Mouse (Mus musculus): ENCODE data around the gene Pomgnt2. TPM values are rescaled to one million over a fixed set of nuclear protein-coding genes. Genes with fewer than 3 reads are reported as not detected.

Pomgnt2 gene
- polyA plus RNA-seq, 1 experiment from 2014 or later = 10.9 TPM

DNA sequence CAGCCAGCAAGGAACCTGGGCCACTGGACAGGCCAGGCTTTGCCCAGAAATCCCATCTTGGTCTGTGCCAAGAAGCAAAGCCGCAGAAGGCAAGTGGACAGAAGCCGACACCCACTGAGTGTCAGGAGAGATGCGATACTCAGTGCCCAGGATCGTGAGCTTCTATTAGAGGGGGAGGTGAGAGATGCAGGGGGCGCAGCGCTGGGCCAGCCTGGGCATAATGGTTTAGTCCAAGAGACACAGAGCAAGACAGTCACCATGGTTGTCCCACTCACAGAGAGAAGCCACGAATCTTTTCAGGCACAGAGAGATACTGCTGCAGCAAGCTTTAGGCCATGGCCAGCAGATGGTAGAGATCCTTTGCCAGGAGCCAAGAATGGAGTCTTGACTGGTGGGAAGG, 32.0 kb downstream of the Pomgnt2 start:
- Histone ChIP-seq H3K36me3 (no peaks in the 10 kb centered on the region), H3K4me2 (no peak overlapping the region), H3K4me1 (replicated peaks) (no peaks in the 10 kb centered on the region), H3K4me3 (no peak overlapping the region), H3K9ac (no peak overlapping the region), H3K27ac (no peak overlapping the region), H3K9me3 (replicated peaks) (no peaks in the 10 kb centered on the region), H3K27me3 (no peaks in the 10 kb centered on the region)
- WGBS = 87% methylated on average over 7 of the region's 7 CpGs
- no peak for ATAC-seq (replicated peaks; ENCODE audit: insufficient number of reproducible peaks, insufficient read depth, low FRiP score, low read depth)

DNA sequence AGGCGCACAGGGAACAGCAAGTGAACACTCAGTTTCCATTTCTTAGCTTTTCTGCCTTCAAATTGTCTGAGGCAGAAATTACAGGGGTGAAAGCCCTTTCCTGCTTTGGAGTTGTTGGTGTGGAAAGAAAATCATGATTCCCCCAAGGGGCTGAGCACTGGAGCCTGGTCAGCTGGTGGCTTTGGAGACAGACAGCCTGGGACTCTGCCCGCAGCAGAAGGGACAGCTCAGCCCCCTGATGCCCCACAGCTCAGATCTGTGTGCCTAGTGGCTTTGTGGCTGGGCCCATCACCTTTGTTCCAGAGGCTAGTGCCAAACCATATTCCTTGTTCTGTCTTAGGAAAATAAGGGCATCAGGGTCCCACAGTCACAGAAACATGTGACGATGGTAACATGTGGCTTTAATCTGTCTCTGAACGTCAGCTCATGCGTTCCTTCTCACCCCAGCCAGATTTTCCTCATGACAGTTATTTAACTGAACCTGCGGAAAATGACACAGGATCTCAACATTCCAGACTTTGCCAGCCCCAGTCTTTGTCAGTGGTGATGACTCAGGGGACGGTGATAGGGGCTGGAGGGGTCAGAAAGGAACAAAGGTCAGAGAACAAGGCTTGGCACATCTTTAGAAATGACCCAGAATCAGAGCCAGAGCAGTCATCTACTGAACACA, 36.8 kb downstream of the Pomgnt2 start:
- Histone ChIP-seq H3K4me1 (replicated peaks) (no peaks in the 10 kb centered on the region), H3K36me3 (no peaks in the 10 kb centered on the region), H3K4me3 (no peak overlapping the region), H3K4me2 (no peak overlapping the region), H3K27me3 (no peaks in the 10 kb centered on the region), H3K9me3 (replicated peaks) (no peaks in the 10 kb centered on the region), H3K27ac (no peak overlapping the region), H3K9ac (no peak overlapping the region)
- ATAC-seq (replicated peaks; ENCODE audit: insufficient number of reproducible peaks, insufficient read depth, low FRiP score, low read depth) = no peak
- WGBS = 47% methylated on average over 7 of the region's 7 CpGs

DNA sequence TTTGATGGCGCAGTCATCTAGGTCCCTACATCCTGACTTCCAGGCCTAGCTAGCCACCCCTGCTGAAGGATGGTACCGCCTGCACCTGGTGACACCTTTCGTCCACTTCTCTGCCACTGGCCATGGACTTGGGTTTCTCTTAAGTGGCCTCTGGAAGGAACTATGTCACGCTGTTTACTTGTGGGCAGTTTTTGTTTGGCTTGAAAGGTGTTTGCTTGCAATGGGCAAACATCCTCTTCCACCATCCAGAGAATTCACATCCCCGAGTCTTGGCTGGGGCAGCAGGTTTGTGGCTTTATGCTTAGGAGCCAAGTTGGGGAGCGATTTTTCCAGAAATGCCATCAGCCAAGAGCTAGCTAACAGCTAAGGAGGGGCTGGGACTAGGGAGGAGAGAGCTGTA, 44.3 kb downstream of the Pomgnt2 start:
- Histone ChIP-seq H3K36me3 (no peaks in the 10 kb centered on the region), H3K27ac (no peak overlapping the region), H3K9me3 (replicated peaks) (no peaks in the 10 kb centered on the region), H3K4me3 (no peak overlapping the region), H3K4me1 (replicated peaks) (peaks cover 24% of the 10 kb centered on the region), H3K9ac (no peak overlapping the region), H3K4me2 (no peak overlapping the region), H3K27me3 (no peaks in the 10 kb centered on the region)
- 84% methylated on average over 6 of the region's 6 CpGs for WGBS
- no peak for ATAC-seq (replicated peaks; ENCODE audit: insufficient number of reproducible peaks, insufficient read depth, low FRiP score, low read depth)

DNA sequence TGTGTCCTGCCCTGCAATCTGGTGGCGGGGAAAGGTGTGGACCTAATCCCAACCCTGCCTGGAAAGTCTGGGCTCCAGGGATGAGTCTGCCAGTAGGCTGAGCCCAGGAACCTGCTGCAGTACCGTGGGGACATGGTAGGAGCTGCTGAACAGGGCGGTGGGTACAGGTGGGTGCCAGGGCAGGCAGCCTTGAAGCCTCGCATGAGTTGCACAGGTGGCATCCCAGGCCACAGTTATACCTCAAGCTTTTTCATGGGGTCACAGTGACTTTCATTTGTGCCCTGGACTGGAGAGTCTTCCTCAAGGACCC, 45.8 kb downstream of the Pomgnt2 start:
- peak overlapping the region; percentile 74 for H3K27ac ChIP-seq
- peak overlapping the region; percentile 66 for H3K4me2 ChIP-seq
- H3K9ac ChIP-seq = peak overlapping the region; percentile 11; the same call in 1 of the 2 replicates
- WGBS = 40% methylated on average over 4 of the region's 4 CpGs
- no peaks in the 10 kb centered on the region for H3K36me3 ChIP-seq
- H3K4me3 ChIP-seq = peak overlapping the region; percentile 41
- H3K27me3 ChIP-seq = no peaks in the 10 kb centered on the region
- ATAC-seq (replicated peaks; ENCODE audit: insufficient number of reproducible peaks, insufficient read depth, low FRiP score, low read depth) = no peak
- H3K9me3 ChIP-seq (replicated peaks) = no peaks in the 10 kb centered on the region
- peaks cover 24% of the 10 kb centered on the region for H3K4me1 ChIP-seq (replicated peaks)

DNA sequence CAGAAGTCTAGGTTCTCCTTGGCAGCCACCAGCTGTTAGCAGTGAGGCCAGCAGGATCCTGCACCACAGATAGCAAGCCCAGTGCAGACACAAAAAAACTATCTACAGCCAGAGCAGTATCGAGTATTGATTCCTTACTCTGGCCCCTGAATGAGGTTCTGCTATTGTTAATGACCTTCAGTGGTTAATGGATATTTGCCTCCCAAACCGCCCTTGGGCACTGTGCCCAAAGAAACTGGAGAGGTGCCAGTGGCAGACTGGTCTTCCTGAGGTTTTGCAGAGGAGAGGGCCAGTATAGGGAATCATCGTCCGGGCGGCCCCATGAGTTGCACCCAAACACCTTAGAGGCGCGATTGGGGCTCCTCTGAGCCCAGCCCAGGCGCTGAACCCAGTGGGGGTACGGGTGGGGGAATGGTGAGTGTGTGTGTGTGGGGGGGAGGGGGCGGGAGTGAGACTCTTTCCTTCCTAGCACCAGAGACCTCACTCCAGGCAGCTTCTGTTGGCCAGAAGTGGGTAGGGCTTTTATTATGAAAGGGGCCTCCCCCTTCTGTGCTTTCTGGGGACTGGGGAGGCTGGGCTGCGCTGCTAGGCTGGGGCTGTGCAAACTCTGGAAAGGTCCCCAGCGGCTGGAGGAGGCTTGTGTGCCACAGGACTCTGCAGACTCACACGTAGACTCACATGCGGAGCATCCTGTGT, 46.3 kb downstream of the Pomgnt2 start, which contains the start of gene Fam198a:
Gene Fam198a (plus strand): TSS at position 571 of the 696 bp plus-strand sequence.
- Histone ChIP-seq H3K9me3 (replicated peaks) (no peaks in the 10 kb centered on the region), H3K36me3 (no peaks in the 10 kb centered on the region), H3K27me3 (no peaks in the 10 kb centered on the region), H3K27ac (peak within 1 kb of the TSS; percentile 74), H3K4me1 (replicated peaks) (peaks cover 24% of the 10 kb centered on the region), H3K4me3 (peak within 1 kb of the TSS; percentile 41), H3K4me2 (peak within 1 kb of the TSS; percentile 66), H3K9ac (peak within 1 kb of the TSS; percentile 11; the same call in 1 of the 2 replicates)
- 3% methylated on average over 14 of the region's 14 CpGs for WGBS
- peak; percentile 85 for ATAC-seq (replicated peaks; ENCODE audit: insufficient number of reproducible peaks, insufficient read depth, low FRiP score, low read depth)

DNA sequence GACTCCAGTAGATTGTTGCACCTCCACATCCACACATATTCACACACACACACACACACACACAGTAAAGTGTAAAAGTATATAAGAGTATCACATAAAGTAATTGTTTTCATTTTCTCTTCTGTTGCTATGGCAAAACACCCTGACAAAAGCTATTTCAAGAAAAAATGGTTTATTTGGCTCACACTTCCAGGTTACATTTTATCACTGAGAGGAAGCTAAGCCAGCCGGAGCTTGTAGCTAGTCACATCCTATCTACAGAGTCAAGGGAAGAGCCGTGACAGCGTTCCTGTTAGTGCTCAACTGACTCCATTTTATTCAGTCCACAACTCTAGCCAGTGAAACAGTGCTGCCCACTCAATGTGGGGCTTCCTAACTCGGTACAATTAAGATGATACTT, 48.5 kb downstream of the Pomgnt2 start:
- Histone ChIP-seq H3K36me3 (no peaks in the 10 kb centered on the region), H3K27me3 (no peaks in the 10 kb centered on the region), H3K4me3 (no peak overlapping the region), H3K4me2 (no peak overlapping the region), H3K27ac (no peak overlapping the region), H3K9me3 (replicated peaks) (no peaks in the 10 kb centered on the region), H3K4me1 (replicated peaks) (peaks cover 24% of the 10 kb centered on the region), H3K9ac (no peak overlapping the region)
- no peak for ATAC-seq (replicated peaks; ENCODE audit: insufficient number of reproducible peaks, insufficient read depth, low FRiP score, low read depth)
- WGBS = 33% methylated on average over 4 of the region's 4 CpGs

DNA sequence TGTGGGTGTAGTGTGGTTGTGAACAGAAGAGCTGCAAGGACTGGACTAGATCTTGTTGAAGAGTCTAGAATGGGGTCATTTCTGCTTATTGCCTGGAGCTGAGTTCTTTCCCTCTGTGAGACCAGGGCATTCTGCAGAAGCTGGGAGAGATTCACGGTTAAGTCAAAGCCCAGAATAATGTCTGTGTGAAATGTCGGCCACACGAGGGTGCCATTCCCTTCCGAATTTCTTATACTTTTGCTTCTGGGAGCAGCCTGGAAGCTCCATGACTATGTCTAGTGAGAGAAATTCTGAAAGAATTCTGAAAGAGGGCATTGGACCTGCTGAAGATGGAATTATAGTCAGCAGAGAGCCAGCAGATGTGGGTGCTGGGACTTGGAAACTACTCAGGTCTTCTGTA, 49.1 kb downstream of the Pomgnt2 start:
- no peak for ATAC-seq (replicated peaks; ENCODE audit: insufficient number of reproducible peaks, insufficient read depth, low FRiP score, low read depth)
- no peak overlapping the region for H3K9ac ChIP-seq
- H3K4me3 ChIP-seq = no peak overlapping the region
- 5% methylated on average over 4 of the region's 4 CpGs for WGBS
- H3K4me2 ChIP-seq = no peak overlapping the region
- no peaks in the 10 kb centered on the region for H3K9me3 ChIP-seq (replicated peaks)
- H3K4me1 ChIP-seq (replicated peaks) = peaks cover 24% of the 10 kb centered on the region
- H3K27me3 ChIP-seq = no peaks in the 10 kb centered on the region
- no peaks in the 10 kb centered on the region for H3K36me3 ChIP-seq
- H3K27ac ChIP-seq = no peak overlapping the region

DNA sequence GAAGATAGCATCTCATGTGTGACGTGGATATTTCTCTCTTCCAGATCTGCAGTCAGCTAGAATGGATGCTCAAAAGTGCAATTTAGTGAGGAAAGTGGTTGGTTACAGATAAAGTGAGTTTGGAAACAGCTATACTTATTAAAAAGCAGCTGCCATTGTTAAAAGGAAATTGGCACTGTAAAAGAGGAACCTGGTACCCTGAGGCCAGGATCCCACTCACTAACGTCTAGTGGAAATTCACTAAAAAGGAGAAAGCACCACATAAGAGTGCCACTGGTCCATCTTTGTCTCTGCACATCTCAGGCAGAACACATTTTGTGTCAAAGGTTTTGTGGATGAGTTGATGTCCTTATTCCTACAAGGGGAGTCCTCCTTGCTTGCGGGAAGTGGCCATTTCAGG, 53.3 kb downstream of the Pomgnt2 start:
- Histone ChIP-seq H3K9ac (no peak overlapping the region), H3K36me3 (no peaks in the 10 kb centered on the region), H3K4me3 (no peak overlapping the region), H3K9me3 (replicated peaks) (no peaks in the 10 kb centered on the region), H3K27me3 (no peaks in the 10 kb centered on the region), H3K4me2 (no peak overlapping the region), H3K4me1 (replicated peaks) (no peaks in the 10 kb centered on the region; the same call in 1 of the 2 replicates), H3K27ac (no peak overlapping the region)
- 82% methylated on average over 3 of the region's 3 CpGs for WGBS
- no peak for ATAC-seq (replicated peaks; ENCODE audit: insufficient number of reproducible peaks, insufficient read depth, low FRiP score, low read depth)

DNA sequence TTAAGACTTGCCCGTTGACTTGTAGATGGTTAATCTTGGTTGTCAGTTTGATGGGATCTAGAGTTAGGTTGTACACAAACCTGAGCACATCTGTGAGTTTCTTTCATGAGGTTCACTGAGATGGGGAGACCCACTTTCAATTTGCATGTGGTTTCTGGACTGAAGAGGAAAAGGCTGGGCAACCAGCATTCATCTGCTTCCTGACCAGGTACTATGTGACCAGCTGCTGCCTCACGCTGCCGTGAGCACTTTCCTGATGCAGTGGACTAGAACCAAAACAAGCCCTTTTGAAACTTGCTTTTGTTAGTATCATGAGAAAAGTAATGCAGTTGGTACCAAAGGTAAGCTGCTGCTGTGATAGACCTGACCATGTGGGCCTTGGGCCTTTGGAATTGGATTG, 53.9 kb downstream of the Pomgnt2 start:
- Histone ChIP-seq H3K36me3 (no peaks in the 10 kb centered on the region), H3K9me3 (replicated peaks) (no peaks in the 10 kb centered on the region), H3K27me3 (no peaks in the 10 kb centered on the region), H3K27ac (no peak overlapping the region), H3K4me1 (replicated peaks) (no peaks in the 10 kb centered on the region), H3K4me3 (no peak overlapping the region), H3K4me2 (no peak overlapping the region), H3K9ac (no peak overlapping the region)
- no peak for ATAC-seq (replicated peaks; ENCODE audit: insufficient number of reproducible peaks, insufficient read depth, low FRiP score, low read depth)
- 79% methylated on average over 3 of the region's 3 CpGs for WGBS

DNA sequence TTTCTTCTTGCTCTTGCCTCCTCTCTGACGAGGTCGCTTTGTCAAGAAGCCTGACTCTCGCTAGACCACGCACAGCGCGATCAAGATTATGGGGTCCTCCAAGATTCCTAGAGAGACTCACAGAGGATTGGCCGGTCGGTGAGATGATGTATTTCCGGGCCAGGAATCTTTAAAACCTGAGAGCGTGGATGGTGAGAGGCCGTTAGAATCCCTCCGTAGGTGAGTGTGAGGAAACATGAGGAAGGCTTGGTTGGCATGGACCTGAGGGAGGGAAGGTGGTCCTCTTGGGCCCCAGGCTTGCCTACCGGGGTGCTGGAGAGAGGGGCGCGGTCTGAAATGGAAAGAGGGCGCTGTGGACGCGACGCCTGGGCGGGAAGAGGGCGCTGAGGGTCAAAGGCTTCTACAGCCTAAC, 59.0 kb downstream of the Pomgnt2 start:
- peak overlapping the region; percentile 60 for H3K4me2 ChIP-seq
- no peak for ATAC-seq (replicated peaks; ENCODE audit: insufficient number of reproducible peaks, insufficient read depth, low FRiP score, low read depth)
- H3K9ac ChIP-seq = peak overlapping the region; percentile 33; the same call in 1 of the 2 replicates
- 0 out of 2 replicates have a peak, but pooled peaks cover 2% of the 10 kb centered on the region for H3K27me3 ChIP-seq
- peak overlapping the region; percentile 52 for H3K4me3 ChIP-seq
- WGBS = 51% methylated on average over 21 of the region's 21 CpGs
- H3K36me3 ChIP-seq = no peaks in the 10 kb centered on the region
- no peaks in the 10 kb centered on the region for H3K9me3 ChIP-seq (replicated peaks)
- H3K27ac ChIP-seq = no peak overlapping the region
- no peaks in the 10 kb centered on the region for H3K4me1 ChIP-seq (replicated peaks)

DNA sequence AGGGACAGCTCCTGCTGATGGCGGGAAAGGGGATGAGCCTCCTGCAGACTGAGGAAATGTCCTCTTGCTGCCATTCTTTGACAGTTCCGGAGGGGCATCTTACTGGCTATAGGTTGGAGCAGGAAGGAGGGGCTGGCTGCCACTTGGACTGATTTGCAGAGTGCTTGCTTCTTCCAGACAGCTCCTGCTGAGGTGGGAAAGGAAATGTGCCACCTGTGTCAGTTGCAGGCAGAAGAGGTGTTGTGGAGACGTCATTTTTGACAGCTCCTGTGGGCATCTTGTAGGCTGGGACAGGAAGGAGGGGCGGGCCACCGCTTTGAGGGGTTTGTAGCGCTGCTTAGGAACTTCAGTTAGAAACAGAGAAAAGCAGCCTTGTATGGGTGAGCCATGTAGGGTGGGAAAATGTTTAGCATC, 59.5 kb downstream of the Pomgnt2 start:
- H3K9ac ChIP-seq = no peak overlapping the region
- 55% methylated on average over 6 of the region's 6 CpGs for WGBS

More for the DNA sequence above, 59.5 kb downstream of the Pomgnt2 start:
- 0 out of 2 replicates have a peak, but pooled peaks have one; percentile 18 for ATAC-seq (replicated peaks; ENCODE audit: insufficient number of reproducible peaks, insufficient read depth, low FRiP score, low read depth)
- H3K4me1 ChIP-seq (replicated peaks) = no peaks in the 10 kb centered on the region
- no peaks in the 10 kb centered on the region for H3K36me3 ChIP-seq
- H3K27me3 ChIP-seq = 0 out of 2 replicates have a peak, but pooled peaks cover 2% of the 10 kb centered on the region
- H3K4me2 ChIP-seq = peak overlapping the region; percentile 60
- H3K9me3 ChIP-seq (replicated peaks) = no peaks in the 10 kb centered on the region
- H3K4me3 ChIP-seq = peak overlapping the region; percentile 52
- H3K27ac ChIP-seq = no peak overlapping the region

Measured in heart, embryonic 15.5 days (tissue).